Mouse (Mus musculus) neural tube, embryonic 13.5 days (tissue): ENCODE measurements around the gene Nobox. TPM values are rescaled to one million over a fixed set of nuclear protein-coding genes. Genes with fewer than 3 reads are reported as not detected.
A peak's percentile ranks its signal among the peaks of the same experiment; 100 is the strongest.

Experiments
- ATAC-seq: fragments of 200-750 bp; cut with Nextera tagmentation; 2 replicates; pipeline ENCODE4 v1.8.0; 2017; ENCODE audit warnings: low read depth, mild to moderate bottlenecking, moderate TSS enrichment, moderate library complexity
- H3K27ac ChIP-seq: fragments of 300-500 bp; sonication (generic); replicated peaks from 2 replicates; pipeline ENCODE4 v1.5.1; 2015; ENCODE audit warnings: moderate library complexity, mild to moderate bottlenecking, inconsistent platforms
- H3K27me3 ChIP-seq: fragments of 300-500 bp; sonication (generic); 2 replicates; pipeline ENCODE4 v1.6.1; 2015; ENCODE audit warnings: mild to moderate bottlenecking, inconsistent platforms
- H3K36me3 ChIP-seq: fragments of 300-500 bp; sonication (generic); 2 replicates; pipeline ENCODE4 v1.6.1; 2015; ENCODE audit warnings: mild to moderate bottlenecking, inconsistent platforms
- H3K4me1 ChIP-seq: fragments of 300-500 bp; sonication (generic); replicated peaks from 2 replicates; pipeline ENCODE4 v1.6.1; 2015; ENCODE audit warnings: inconsistent platforms
- H3K4me2 ChIP-seq: fragments of 300-500 bp; sonication (generic); 2 replicates; pipeline ENCODE4 v1.6.1; 2015; ENCODE audit warnings: inconsistent platforms, mild to moderate bottlenecking, moderate library complexity
- H3K4me3 ChIP-seq: fragments of 300-500 bp; sonication (generic); 2 replicates; pipeline ENCODE4 v1.5.1; 2015; ENCODE audit warnings: mild to moderate bottlenecking, inconsistent platforms
- H3K9ac ChIP-seq: fragments of 300-500 bp; sonication (generic); 2 replicates; pipeline ENCODE4 v1.6.1; 2015; ENCODE audit warnings: moderate library complexity, mild to moderate bottlenecking, inconsistent platforms
- H3K9me3 ChIP-seq: fragments of 300-500 bp; sonication (generic); 2 replicates; pipeline ENCODE4 v1.6.1; 2016; ENCODE audit warnings: inconsistent platforms
- WGBS: fragments of 180-500 bp; shearing (Covaris S2); methylation state at CpG from one replicate; pipeline ENCODE4 v1.1.7; 2015; 5-methylcytosine and 5-hydroxymethylcytosine counted together
- polyA plus RNA-seq: library from polyadenylated mRNA; unstranded; fragments of >200 nt; fragmentation: Nextera tagmentation; extraction: Ambion mirVana; gene quantifications from 2 replicates; pipeline ENCODE4 v1.2.1, GENCODE M21; 2015

The Nobox gene
- polyA plus RNA-seq, 1 experiment from 2014 or later, result not detected

DNA sequence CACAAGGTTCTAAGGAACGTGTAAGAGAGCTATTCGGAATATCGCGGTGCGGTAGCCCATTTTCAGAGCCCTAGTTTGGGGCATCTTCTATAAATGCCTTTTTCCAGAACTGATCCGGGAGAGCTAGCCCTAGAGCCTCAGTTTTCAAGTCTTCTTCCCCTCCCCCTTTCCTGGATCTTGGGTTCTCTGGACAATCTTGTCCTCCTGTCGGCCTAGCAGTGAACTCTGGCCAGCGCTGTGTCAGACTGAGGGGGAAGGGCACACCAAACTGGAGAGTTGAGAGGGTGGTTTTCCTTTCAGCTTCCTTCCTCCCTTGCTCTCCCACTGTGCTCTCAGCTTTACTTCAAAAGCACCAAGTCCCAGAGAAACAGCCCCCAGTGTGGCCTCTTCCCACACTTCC is 43.0 kb downstream of the Nobox start:
- Histone ChIP-seq H3K9ac (peak overlapping the region; percentile 68), H3K27ac (peak overlapping the region; percentile 34; the same call in 1 of the 2 replicates), H3K4me3 (peak overlapping the region; percentile 49), H3K4me1 (peaks cover 12% of the 10 kb centered on the region), H3K4me2 (peak overlapping the region; percentile 88), H3K9me3 (no peaks in the 10 kb centered on the region), H3K36me3 (no peaks in the 10 kb centered on the region), H3K27me3 (peaks cover 35% of the 10 kb centered on the region)
- peak; percentile 32; the same call in 1 of the 2 replicates for ATAC-seq
- WGBS, result 7% methylated on average over 8 of the region's 8 CpGs

DNA sequence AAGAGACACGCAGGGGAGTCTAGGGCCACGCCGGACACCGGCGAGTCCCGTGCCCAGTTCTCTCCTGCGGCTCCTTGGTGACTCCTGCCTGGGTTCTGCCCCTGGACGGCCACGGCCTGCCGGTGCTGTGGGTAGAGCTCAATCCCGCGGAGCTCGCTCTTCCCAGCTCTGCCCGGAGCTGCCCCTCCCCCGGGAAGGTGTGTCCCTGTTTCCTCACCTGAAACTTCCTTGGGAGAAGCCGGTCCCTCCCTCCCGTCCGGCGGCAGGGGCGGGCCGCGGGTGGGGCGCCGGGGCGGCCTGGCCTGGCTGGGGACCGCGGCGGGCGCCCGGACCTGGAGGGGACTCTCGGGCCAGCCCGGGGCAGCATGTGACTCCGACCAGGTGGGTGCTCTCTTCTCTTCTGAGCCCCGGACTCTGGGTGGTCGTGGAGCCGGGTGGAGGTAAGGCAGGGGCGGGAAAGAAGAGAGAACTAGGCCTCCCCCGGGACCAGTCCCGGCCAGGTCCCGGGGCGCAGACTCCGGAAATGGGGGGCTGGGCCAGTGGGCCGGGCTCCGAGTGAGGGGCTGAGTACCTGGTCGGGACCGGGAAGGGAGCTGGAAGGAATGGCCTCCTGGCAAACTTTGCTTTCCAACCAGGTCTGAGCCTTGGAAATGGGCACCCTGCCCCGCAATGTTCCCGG is 43.9 kb downstream of the Nobox start, which contains the start of gene Arhgef5:
Arhgef5 (plus strand) TSS at position 220 of the 679 bp plus-strand sequence.
- H3K27me3 ChIP-seq, result peaks cover 35% of the 10 kb centered on the region
- peaks cover 12% of the 10 kb centered on the region for H3K4me1 ChIP-seq
- peak within 1 kb of the TSS; percentile 88 for H3K4me2 ChIP-seq
- no peaks in the 10 kb centered on the region for H3K9me3 ChIP-seq
- H3K27ac ChIP-seq, result peak within 1 kb of the TSS; percentile 34; the same call in 1 of the 2 replicates
- peak within 1 kb of the TSS; percentile 68 for H3K9ac ChIP-seq
- peak; percentile 65 for ATAC-seq
- 1% methylated on average over 43 of the region's 48 CpGs for WGBS
- no peaks in the 10 kb centered on the region for H3K36me3 ChIP-seq
- H3K4me3 ChIP-seq, result peak within 1 kb of the TSS; percentile 49

DNA sequence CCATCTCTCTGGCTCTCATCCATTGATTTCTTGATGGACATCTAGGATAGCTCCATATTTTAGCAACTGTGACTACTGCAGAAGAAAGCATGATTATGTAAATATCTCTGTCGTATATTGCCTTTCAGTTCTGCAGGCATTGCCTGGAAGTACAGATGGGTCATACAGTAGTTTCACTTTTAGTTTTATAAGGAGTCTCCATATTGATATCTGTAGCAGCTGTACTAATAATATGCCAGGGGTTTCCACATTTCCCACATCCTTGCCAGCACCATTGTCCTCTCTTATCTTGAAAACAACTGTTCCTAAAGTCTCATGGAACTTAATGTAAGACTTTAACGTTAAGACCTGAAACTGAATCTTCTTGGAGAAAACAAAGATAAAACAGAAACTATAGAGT is 48.6 kb downstream of the Nobox start:
- 77% methylated on average over 2 of the region's 2 CpGs for WGBS
- ATAC-seq, result no peak

GRCm38 (mm10) chr6:43254193-43254926 is 55.0 kb downstream of the Nobox start:
- H3K4me1 ChIP-seq, result no peaks in the 10 kb centered on the region
- H3K4me2 ChIP-seq, result no peak overlapping the region
- no peak overlapping the region for H3K9ac ChIP-seq
- H3K27ac ChIP-seq, result no peak overlapping the region
- H3K36me3 ChIP-seq, result no peaks in the 10 kb centered on the region
- H3K27me3 ChIP-seq, result no peaks in the 10 kb centered on the region
- WGBS, result 70% methylated on average over 7 of the region's 7 CpGs
- no peaks in the 10 kb centered on the region for H3K9me3 ChIP-seq
- no peak for ATAC-seq
- H3K4me3 ChIP-seq, result no peak overlapping the region

More for the DNA sequence above, 48.6 kb downstream of the Nobox start:
- peaks cover 19% of the 10 kb centered on the region for H3K27me3 ChIP-seq
- peaks cover 7% of the 10 kb centered on the region for H3K4me1 ChIP-seq
- no peaks in the 10 kb centered on the region for H3K9me3 ChIP-seq
- H3K27ac ChIP-seq, result no peak overlapping the region
- H3K4me2 ChIP-seq, result no peak overlapping the region
- H3K9ac ChIP-seq, result no peak overlapping the region
- no peak overlapping the region for H3K4me3 ChIP-seq
- H3K36me3 ChIP-seq, result no peaks in the 10 kb centered on the region

Other genes with a start within 250 kb of the Nobox start
- gene Olfr441, start 203.2 kb downstream of the Nobox start, polyA plus RNA-seq, result not detected in 2 replicates
- not detected in 2 replicates for gene Olfr237-ps1, start 163.0 kb downstream of the Nobox start, polyA plus RNA-seq
- gene Olfr437, start 146.3 kb downstream of the Nobox start, polyA plus RNA-seq, result not detected in 2 replicates
- not detected in 2 replicates for gene Olfr13, start 137.4 kb downstream of the Nobox start, polyA plus RNA-seq
- gene Olfr435, start 112.4 kb downstream of the Nobox start, polyA plus RNA-seq, result not detected in 2 replicates
- not detected in 2 replicates for gene Olfr434, start 96.5 kb downstream of the Nobox start, polyA plus RNA-seq
- gene Olfr47, start 78.0 kb downstream of the Nobox start, polyA plus RNA-seq, result not detected in 2 replicates
- 2.6 and 3.3 TPM in 2 replicates for gene Arhgef5, start 44.0 kb downstream of the Nobox start, polyA plus RNA-seq